In genomic region chr6:99918351-99918750, GRCm38 (mm10) we compare ENCODE assay signal across 22 mouse cellular contexts.
DNase-seq lines count a peak whose midpoint lies in the region; ATAC-seq lines count a peak whose summit lies in the region.
"Had no signal": no experiment of that assay in that cellular context is flagged by ENCODE, and none has a peak within 500 bp of the region (broad histone marks: within the 10 kb centered on the region; RNA-seq: fewer than 3 reads in every experiment).

No protein-coding gene starts in this region.

- H3K27ac ChIP-seq in midbrain, embryonic 11.5 days (ENCODE audit: low read depth, low read length), result no peak overlapping the region
- H3K27ac ChIP-seq in midbrain, embryonic 10.5 days (replicated peaks), result no peak overlapping the region
- H3K27ac ChIP-seq: forebrain, embryonic 10.5 days; forebrain, embryonic 13.5 days; heart, adult 2 months; heart, embryonic 10.5 days; heart, embryonic 13.5 days; hindbrain, embryonic 15.5 days had no signal

- 89% methylated on average over 3 of the region's 3 CpGs for WGBS in midbrain, embryonic 11.5 days
- WGBS in midbrain, embryonic 10.5 days, result 87% methylated on average over 3 of the region's 3 CpGs

- H3K36me3 ChIP-seq in midbrain, embryonic 11.5 days (ENCODE audit: control insufficient read depth, insufficient read depth, low read length), result no peaks in the 10 kb centered on the region
- no peaks in the 10 kb centered on the region for H3K36me3 ChIP-seq in midbrain, embryonic 10.5 days
- H3K36me3 ChIP-seq: forebrain, embryonic 10.5 days; heart, embryonic 10.5 days; heart, embryonic 13.5 days; hindbrain, embryonic 15.5 days had no signal

- no peak overlapping the region for H3K4me3 ChIP-seq in midbrain, embryonic 11.5 days (ENCODE audit: low read depth, low read length)
- H3K4me3 ChIP-seq in midbrain, embryonic 10.5 days, result no peak overlapping the region
- H3K4me3 ChIP-seq: forebrain, embryonic 10.5 days; forebrain, embryonic 13.5 days; heart, adult 2 months; heart, embryonic 10.5 days; heart, embryonic 13.5 days; hindbrain, embryonic 15.5 days had no signal

- no peaks in the 10 kb centered on the region for H3K27me3 ChIP-seq in midbrain, embryonic 11.5 days (ENCODE audit: control insufficient read depth, insufficient read depth, low read length)
- H3K27me3 ChIP-seq in midbrain, embryonic 10.5 days (ENCODE audit: low read depth, poor library complexity, severe bottlenecking), result peaks cover 20% of the 10 kb centered on the region
- H3K27me3 ChIP-seq: hindbrain, embryonic 15.5 days had no signal

- H3K4me1 ChIP-seq in midbrain, embryonic 11.5 days (ENCODE audit: control insufficient read depth, insufficient read depth, low read length), result no peaks in the 10 kb centered on the region
- H3K4me1 ChIP-seq in midbrain, embryonic 10.5 days, result no peaks in the 10 kb centered on the region
- H3K4me1 ChIP-seq: hindbrain, embryonic 15.5 days had no signal

- no peak for ATAC-seq in midbrain, embryonic 11.5 days (ENCODE audit: low FRiP score)
- ATAC-seq: forebrain, embryonic 13.5 days; forebrain, embryonic 16.5 days; Patski had no signal

- no peak overlapping the region for H3K4me2 ChIP-seq in midbrain, embryonic 11.5 days
- H3K4me2 ChIP-seq: forebrain, embryonic 13.5 days; heart, embryonic 13.5 days; hindbrain, embryonic 15.5 days had no signal

- DNase-seq in cerebellum, postnatal 10 days, result peak; percentile 45 to 69
- DNase-seq in cerebellum, adult 9-10 months, result no peak
- DNase-seq in midbrain, embryonic 11.5 days (ENCODE audit: low spot score, missing footprints), result peak; percentile 51
- no peak for DNase-seq in midbrain, embryonic 10.5 days (ENCODE audit: low spot score)
- DNase-seq in retina, embryonic 14.5 days (ENCODE audit: low spot score), result peak; percentile 27
- no peak for DNase-seq in layer of hippocampus, adult 8-10 months (ENCODE audit: low spot score in 2 of 2)
- DNase-seq: adrenal gland, postnatal 10 days; adrenal gland, postnatal 36 days; cerebellum, adult 11 months; cerebellum, adult 2 months; gastrocnemius, postnatal 10 days; gastrocnemius, postnatal 36 days; heart, adult 2 months; heart, postnatal 14 days; heart, postnatal 4 days had no signal

- H3K9ac ChIP-seq in midbrain, embryonic 11.5 days (ENCODE audit: low read length), result no peak overlapping the region
- H3K9ac ChIP-seq: forebrain, embryonic 13.5 days; heart, embryonic 13.5 days; hindbrain, embryonic 15.5 days had no signal

- no peaks in the 10 kb centered on the region for H3K9me3 ChIP-seq in midbrain, embryonic 11.5 days (ENCODE audit: control insufficient read depth, low read length)
- H3K9me3 ChIP-seq in midbrain, embryonic 10.5 days (replicated peaks), result no peaks in the 10 kb centered on the region
- H3K9me3 ChIP-seq: forebrain, embryonic 10.5 days; forebrain, embryonic 13.5 days; heart, embryonic 10.5 days; heart, embryonic 13.5 days; hindbrain, embryonic 15.5 days had no signal

Comparison
In these comparisons a context has a peak if more than half of its experiments do, and no peak if none do; other contexts are left out.
1. DNase-seq: peak in cerebellum, postnatal 10 days (2 of 2), midbrain, embryonic 11.5 days (single experiment) and retina, embryonic 14.5 days (single experiment); none in cerebellum, adult 9-10 months (single experiment), midbrain, embryonic 10.5 days (single experiment) and layer of hippocampus, adult 8-10 months (0 of 2).